Mouse (Mus musculus): Measurements from ENCODE around the gene Nfya.

Gene Nfya

DNA sequence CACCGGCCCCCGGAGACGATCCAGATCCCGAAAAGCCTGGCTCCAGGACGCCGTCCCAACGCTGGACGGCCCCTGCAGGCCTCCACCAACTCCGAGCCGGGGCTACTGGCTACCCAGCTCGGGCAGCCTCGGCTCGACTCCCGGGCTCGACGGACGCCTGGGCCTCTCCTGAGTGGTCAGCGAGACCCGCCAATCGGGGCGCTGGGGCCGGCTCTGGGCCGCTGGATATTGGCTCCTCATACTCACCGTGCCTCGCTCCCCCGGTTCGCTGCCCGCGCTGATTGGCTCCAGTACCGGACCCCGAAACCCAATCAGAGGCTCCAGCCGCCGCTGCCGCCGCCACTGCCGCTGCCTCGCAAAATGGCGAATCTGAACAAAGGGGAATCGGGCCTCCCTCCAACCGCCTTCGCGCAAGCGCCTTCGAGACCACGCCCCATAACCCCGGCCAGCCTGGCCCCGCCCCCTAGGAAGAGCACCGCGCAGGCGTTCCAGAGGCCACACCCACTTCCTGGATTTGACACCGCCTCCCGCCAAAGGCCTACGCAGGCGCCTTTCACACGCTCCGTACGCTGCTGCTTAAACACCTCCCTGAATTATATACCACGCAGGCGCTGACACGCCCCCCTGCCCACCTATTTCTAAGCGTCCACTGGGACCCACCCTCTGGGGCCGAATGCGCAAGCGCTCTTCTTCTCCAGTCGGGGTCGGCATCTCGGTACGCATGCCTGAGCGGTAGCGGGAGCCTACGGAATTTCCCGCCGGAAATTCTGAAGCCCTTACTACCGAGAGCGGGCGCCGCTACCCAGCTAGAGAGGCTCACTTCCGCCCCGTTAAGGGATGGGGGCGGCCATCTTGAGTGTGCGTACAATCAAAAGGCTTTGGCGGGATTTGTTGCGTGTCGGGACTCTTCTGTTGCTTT lies at the start of gene Nfya, which contains the start of gene Oard1:
Gene Nfya, minus strand, starts transcription at position 527 of the 919 bp plus-strand sequence.
Gene Oard1, plus strand, starts transcription at position 635 of the 919 bp plus-strand sequence.
- in situ Hi-C loops (cut with MboI, MseI) = loop anchor here (5.0 to 10.0 kb wide), 2 partner anchors 107 to 885 kb away; no protein-coding TSS in a partner anchor

GRCm38 (mm10) chr17:48457971-48458653 lies 48.4 kb upstream of the Nfya start:
- in situ Hi-C loops (cut with MboI, MseI) = no loop called here

DNA sequence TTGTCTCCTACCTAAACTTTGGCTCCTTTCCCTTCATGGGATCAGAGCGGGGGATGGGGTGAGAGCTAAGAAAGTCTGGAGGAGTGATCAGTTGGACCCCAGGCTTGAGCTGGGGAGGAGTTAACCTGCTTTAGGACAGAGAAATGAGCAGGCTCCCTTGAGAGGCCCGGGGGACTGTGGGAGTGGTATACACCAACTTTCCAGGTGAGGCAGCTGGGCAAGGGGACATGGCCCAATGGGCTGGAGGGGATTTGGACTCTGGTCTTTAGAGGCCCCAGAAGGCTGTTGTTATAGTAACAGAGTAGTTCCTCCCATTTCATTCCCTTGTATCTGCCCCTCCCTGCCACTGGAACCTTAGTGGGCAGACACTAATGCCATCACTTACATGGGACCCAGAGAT lies 46.2 kb upstream of the Nfya start:
- in situ Hi-C loops (cut with MboI, MseI) = no loop called here

GRCm38 (mm10) chr17:48454688-48455087 lies 45.0 kb upstream of the Nfya start, which contains the start of gene Unc5cl:
Gene Unc5cl (plus strand): TSS chr17:48454901.
- in situ Hi-C loops (cut with MboI, MseI) = no loop called here

- in situ Hi-C loops (cut with MboI, MseI) = no loop called here
Observed at GRCm38 (mm10) chr17:48454190-48454589, 44.5 kb upstream of the Nfya start.

- in situ Hi-C loops (cut with MboI, MseI) = no loop called here
Observed at GRCm38 (mm10) chr17:48453489-48453888, 43.8 kb upstream of the Nfya start.

DNA sequence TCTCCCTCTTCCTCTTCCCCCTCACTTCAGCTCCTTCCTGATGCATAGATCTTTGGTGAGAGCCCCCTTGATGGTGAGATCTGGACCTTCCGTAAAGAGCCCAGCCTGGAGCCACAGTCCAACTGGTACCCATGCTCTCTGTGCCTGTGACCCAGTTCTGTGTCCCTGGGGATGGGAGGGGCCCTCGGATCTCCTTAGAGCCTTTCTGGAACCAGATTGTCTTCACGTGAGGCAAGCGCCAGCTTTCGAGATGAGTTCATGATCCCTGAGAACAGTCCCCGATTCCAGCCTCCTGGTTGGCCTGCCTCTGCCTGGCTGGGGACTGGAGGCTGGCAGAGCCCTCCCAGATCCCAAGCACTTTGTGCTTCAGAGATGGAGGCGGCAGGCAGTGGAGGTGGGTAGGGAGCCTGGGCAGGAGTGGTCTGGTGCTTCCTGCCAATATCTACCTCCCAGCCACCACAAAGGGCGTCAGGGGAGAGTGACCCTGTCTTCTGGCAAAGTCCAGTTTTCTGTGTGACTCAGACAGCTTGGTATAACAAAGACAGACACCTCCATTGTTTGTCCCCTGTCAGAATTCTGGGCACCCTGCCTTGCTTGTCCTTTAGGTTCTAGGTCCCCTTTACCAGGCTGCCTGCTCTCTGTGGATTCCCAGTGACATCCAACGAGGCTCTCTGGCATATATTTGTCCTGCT lies 42.2 kb upstream of the Nfya start:
- in situ Hi-C loops (cut with MboI, MseI) = no loop called here

GRCm38 (mm10) chr17:48451353-48451675 lies 41.6 kb upstream of the Nfya start, which contains the start of gene Tspo2:
Gene Tspo2 (minus strand): TSS chr17:48451522.
- in situ Hi-C loops (cut with MboI, MseI) = no loop called here

DNA sequence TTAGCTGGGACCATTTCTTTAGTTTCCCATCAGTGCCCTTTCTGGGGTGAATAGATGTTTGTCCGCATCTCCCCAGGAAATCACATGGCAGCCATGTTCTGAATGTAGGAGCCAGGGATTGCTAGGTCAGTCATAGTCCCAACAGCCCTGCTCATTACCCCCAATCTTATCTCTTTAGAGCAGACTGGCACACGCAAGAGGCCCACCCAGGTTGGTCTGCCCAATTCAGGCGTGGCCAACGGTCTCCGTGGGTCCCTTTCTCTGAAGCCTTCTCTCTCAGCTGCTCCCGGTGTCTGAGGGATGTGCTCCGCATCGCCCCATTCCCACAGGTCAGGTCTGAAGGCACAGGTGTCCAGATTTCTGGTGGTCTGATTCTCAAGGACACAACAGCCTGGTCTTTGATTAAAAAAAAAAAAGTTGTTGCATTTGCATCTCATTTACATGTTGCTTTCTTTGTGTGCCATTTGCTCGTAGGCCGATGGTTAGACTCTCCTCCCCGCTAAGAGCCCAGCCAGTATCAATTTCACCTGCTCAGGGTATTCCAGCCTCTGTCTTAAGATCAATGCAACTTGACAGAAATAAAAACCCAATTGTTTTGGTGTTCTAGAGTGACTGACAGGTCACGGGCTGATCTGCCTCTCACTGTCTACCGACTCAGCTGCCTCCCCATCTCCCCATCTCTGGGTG lies 41.1 kb upstream of the Nfya start:
- in situ Hi-C loops (cut with MboI, MseI) = no loop called here

- in situ Hi-C loops (cut with MboI, MseI) = no loop called here
Observed at GRCm38 (mm10) chr17:48447675-48448074, 38.0 kb upstream of the Nfya start.

- in situ Hi-C loops (cut with MboI, MseI) = no loop called here
Observed at GRCm38 (mm10) chr17:48443542-48444145, 33.9 kb upstream of the Nfya start.

- in situ Hi-C loops (cut with MboI, MseI) = no loop called here
Observed at GRCm38 (mm10) chr17:48442745-48443457, 33.2 kb upstream of the Nfya start.

DNA sequence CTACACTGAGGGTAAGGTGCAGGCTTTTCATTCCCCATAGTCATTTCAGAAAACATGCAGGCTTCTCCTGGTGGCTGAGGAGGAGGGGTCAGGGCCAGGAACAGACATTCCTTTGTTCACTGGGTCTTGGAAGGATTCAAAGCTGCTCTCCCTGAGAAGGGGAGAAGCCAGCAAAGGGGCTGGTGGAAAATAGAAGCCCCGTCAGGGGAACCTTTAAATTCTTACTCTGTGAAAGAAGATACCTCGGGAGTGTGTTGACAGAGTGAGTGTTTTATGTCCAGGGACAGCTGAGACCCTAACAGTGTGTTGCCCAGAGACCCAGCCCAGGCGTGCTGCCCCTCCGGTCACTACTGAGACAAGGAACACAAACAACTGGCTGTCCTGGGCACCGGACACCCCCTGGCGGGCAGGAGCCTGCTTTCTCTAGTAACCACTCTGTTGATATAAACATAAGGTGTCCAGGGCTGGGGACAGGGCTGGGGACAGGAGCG lies 27.8 kb upstream of the Nfya start:
- in situ Hi-C loops (cut with MboI, MseI) = no loop called here

- in situ Hi-C loops (cut with MboI, MseI) = no loop called here
Observed at GRCm38 (mm10) chr17:48436487-48436886, 26.8 kb upstream of the Nfya start.

- in situ Hi-C loops (cut with MboI, MseI) = no loop called here
Observed at GRCm38 (mm10) chr17:48434479-48434878, 24.8 kb upstream of the Nfya start.

- in situ Hi-C loops (cut with MboI, MseI) = no loop called here
Observed at GRCm38 (mm10) chr17:48433689-48434330, 24.1 kb upstream of the Nfya start.

GRCm38 (mm10) chr17:48433006-48433655 lies 23.4 kb upstream of the Nfya start:
- in situ Hi-C loops (cut with MboI, MseI) = no loop called here

DNA sequence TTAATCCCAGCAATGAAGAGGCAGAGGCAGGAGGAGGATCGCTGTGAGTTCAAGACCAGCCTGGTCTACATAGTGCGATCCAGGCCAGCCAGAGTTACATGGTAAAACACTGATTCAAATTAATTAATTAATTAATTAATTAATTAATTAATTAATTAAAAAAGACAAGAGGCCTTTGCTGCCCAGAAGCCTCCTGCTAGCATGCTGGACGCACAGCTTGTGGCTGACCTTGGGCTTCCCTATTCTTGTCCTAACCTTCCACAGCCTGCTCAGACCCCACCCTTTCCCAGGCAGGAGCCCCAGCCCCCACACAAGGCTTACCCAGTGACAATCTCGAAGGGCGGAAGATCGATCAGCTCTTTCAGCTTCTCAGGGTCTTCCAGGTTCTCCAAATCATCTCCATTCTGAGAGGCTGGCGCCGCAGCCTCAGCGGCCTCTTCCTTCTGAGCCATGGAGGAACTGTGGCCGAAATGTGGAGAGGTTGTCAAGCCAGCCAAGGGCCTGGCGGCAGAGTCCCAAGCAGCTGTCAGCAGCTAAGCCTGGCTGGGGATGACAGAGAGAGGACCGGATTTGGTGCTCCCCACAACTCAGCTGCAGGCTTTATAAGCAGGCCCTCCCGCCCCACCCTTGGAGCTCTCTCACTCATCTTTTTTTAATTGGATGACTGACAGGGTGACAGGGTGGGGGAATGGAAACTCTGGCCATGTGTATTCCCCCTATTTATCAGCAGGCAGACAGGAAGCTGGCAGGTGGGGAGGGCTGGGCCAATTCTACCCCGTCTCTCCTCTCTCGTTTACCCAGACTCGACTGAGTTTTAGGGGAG lies 22.7 kb upstream of the Nfya start, which contains the start of gene Apobec2:
Gene Apobec2, minus strand, starts transcription at position 773 of the 823 bp plus-strand sequence.
- in situ Hi-C loops (cut with MboI, MseI) = no loop called here
